Mouse (Mus musculus) liver, postnatal 0 days (tissue): ENCODE measurements around the gene Olfr432. TPM values are rescaled to one million over a fixed set of nuclear protein-coding genes. Genes with fewer than 3 reads are reported as not detected.
"Not testable (repeated sequence)": the region's sequence is repeated elsewhere in the genome, so short reads cannot be mapped to it uniquely, and the experiment has no call there.

Experiments used
- ATAC-seq: fragments of 200-750 bp; cut with Nextera tagmentation; 2 replicates; pipeline ENCODE4 v1.8.0; 2017; ENCODE audit warnings: mild to moderate bottlenecking, moderate library complexity
- DNase-seq: peaks from one replicate; pipeline ENCODE4 v3.0.0-alpha.2; 2016
- H3K27ac ChIP-seq: fragments of 300-500 bp; sonication (generic); 2 replicates; pipeline ENCODE4 v1.5.1; 2014; ENCODE audit warnings: antibody characterized with exemption, moderate library complexity, mild to moderate bottlenecking, low read depth
- H3K27me3 ChIP-seq: fragments of 300-500 bp; sonication (generic); 2 replicates; pipeline ENCODE4 v1.6.1; 2014; ENCODE audit warnings: low read length, control low read depth, mixed read lengths; ENCODE audit not compliant: insufficient read depth
- H3K36me3 ChIP-seq: fragments of 300-500 bp; sonication (generic); replicated peaks from 2 replicates; pipeline ENCODE4 v1.6.1; 2014; ENCODE audit warnings: mild to moderate bottlenecking, control low read depth, low read length, moderate library complexity, mixed read lengths; ENCODE audit not compliant: insufficient read depth
- H3K4me1 ChIP-seq: fragments of 300-500 bp; sonication (generic); 2 replicates; pipeline ENCODE4 v1.6.1; 2014; ENCODE audit warnings: antibody characterized with exemption, mild to moderate bottlenecking, control low read depth; ENCODE audit not compliant: insufficient read depth
- H3K4me2 ChIP-seq: fragments of 300-500 bp; sonication (generic); 2 replicates; pipeline ENCODE4 v1.6.1; 2014; ENCODE audit warnings: low read depth, mild to moderate bottlenecking, low read length, moderate library complexity, mixed read lengths
- H3K4me3 ChIP-seq: fragments of 300-500 bp; sonication (generic); 2 replicates; pipeline ENCODE4 v1.5.1; 2014; ENCODE audit warnings: low read depth, low read length
- H3K9ac ChIP-seq: fragments of 300-500 bp; sonication (generic); replicated peaks from 2 replicates; pipeline ENCODE4 v1.6.1; 2014; ENCODE audit warnings: mild to moderate bottlenecking, moderate library complexity
- H3K9me3 ChIP-seq: fragments of 300-500 bp; sonication (generic); 2 replicates; pipeline ENCODE4 v1.6.1; 2016; ENCODE audit warnings: mild to moderate bottlenecking, control low read depth, low read length, mixed read lengths
- CTCF ChIP-seq: sonication (generic); IDR thresholded peaks from 2 replicates; pipeline ENCODE4 v1.5.1; 2016; ENCODE audit warnings: antibody characterized with exemption, low read depth
- EP300 ChIP-seq: IDR thresholded peaks from 2 replicates; pipeline ENCODE4 v1.6.1; 2016; ENCODE audit warnings: antibody characterized with exemption, low read depth, mild to moderate bottlenecking
- WGBS: fragments of 180-500 bp; shearing (Covaris S2); extraction: QIAGEN DNeasy Blood & Tissue Kit; methylation state at CpG from one replicate; pipeline ENCODE4 v1.1.7; 2014; ENCODE audit not compliant: insufficient replicate concordance; 5-methylcytosine and 5-hydroxymethylcytosine counted together
- polyA plus RNA-seq: library from polyadenylated mRNA; unstranded; fragments of >200 nt; fragmentation: Nextera tagmentation; extraction: Ambion mirVana; gene quantifications from 2 replicates; pipeline ENCODE4 v1.2.1, GENCODE M21; 2015

Gene Olfr432
- polyA plus RNA-seq: not detected in 2 replicates

DNA sequence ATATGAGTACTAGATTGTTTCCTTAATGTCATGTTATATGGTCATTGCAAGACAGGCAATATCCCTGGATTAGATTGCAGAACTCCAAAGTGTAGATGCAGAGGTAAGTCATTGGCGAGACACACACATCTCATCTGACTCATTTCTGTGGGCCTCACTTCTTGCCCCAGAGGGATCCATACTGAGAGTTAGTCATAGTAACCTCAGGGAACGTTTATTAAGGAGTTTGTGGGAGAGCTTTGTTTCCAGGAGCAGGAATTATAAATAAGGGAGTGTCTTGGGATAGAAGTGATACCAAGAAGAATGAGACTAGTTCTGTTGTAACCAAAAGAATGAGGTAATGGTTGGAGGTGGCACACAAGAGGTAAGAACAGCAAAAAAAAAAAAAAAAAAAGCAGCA lies at the start of gene Olfr432:
TSS of gene Olfr432 (plus strand) at position 313 of the 400 bp plus-strand sequence.
- Histone ChIP-seq H3K9me3 (no peaks in the 10 kb centered on the region), H3K4me1 (no peaks in the 10 kb centered on the region), H3K4me3 (no peak within 1 kb of the TSS), H3K27ac (no peak within 1 kb of the TSS), H3K9ac (no peak within 1 kb of the TSS), H3K4me2 (no peak within 1 kb of the TSS), H3K27me3 (no peaks in the 10 kb centered on the region), H3K36me3 (no peaks in the 10 kb centered on the region)
- ATAC-seq (no peak), DNase-seq (no peak)
- WGBS: 57% methylated on average over 2 of the region's 2 CpGs
- TF ChIP-seq EP300 (no peak), CTCF (no peak)

- not testable (repeated sequence) for H3K36me3 ChIP-seq, H3K9me3 ChIP-seq, H3K9ac ChIP-seq, H3K4me3 ChIP-seq, DNase-seq, H3K4me1 ChIP-seq, H3K27me3 ChIP-seq, H3K27ac ChIP-seq, H3K4me2 ChIP-seq, ATAC-seq
- WGBS: 27% methylated on average over 2 of the region's 3 CpGs
Observed at GRCm38 (mm10) chr1:174004352-174005109, 44.5 kb upstream of the Olfr432 start.

- ATAC-seq, DNase-seq, H3K9ac ChIP-seq, H3K4me2 ChIP-seq, H3K9me3 ChIP-seq, H3K27me3 ChIP-seq, H3K36me3 ChIP-seq, H3K4me3 ChIP-seq, H3K4me1 ChIP-seq, H3K27ac ChIP-seq: not testable (repeated sequence)
Observed at GRCm38 (mm10) chr1:174007050-174007449, 42.0 kb upstream of the Olfr432 start.

GRCm38 (mm10) chr1:174031698-174032097 lies 17.3 kb upstream of the Olfr432 start, which contains the start of gene Ifi205:
Gene Ifi205 (minus strand): TSS chr1:174031810.
- Histone ChIP-seq H3K27me3 (no peaks in the 10 kb centered on the region), H3K9ac (no peak within 1 kb of the TSS), H3K4me3 (no peak within 1 kb of the TSS), H3K4me1 (no peaks in the 10 kb centered on the region), H3K27ac (no peak within 1 kb of the TSS), H3K4me2 (no peak within 1 kb of the TSS), H3K36me3 (no peaks in the 10 kb centered on the region), H3K9me3 (no peaks in the 10 kb centered on the region)
- no peak for TF ChIP-seq EP300
- no peak for TF ChIP-seq CTCF
- ATAC-seq: no peak
- whole genome bisulfite sequencing: 28% methylated on average over 1 of the region's 1 CpGs
- no peak for DNase-seq

- 48% methylated on average over 4 of the region's 4 CpGs for whole genome bisulfite sequencing
- H3K4me1 ChIP-seq: no peaks in the 10 kb centered on the region
- TF ChIP-seq CTCF (no peak), EP300 (no peak)
- H3K9me3 ChIP-seq: no peaks in the 10 kb centered on the region
- no peaks in the 10 kb centered on the region for H3K27me3 ChIP-seq
- H3K4me2 ChIP-seq: no peak overlapping the region
- DNase-seq (no peak), ATAC-seq (no peak)
- H3K9ac ChIP-seq: no peak overlapping the region
- no peaks in the 10 kb centered on the region for H3K36me3 ChIP-seq
- H3K4me3 ChIP-seq: no peak overlapping the region
- no peak overlapping the region for H3K27ac ChIP-seq
Observed at GRCm38 (mm10) chr1:174035841-174036240, 13.2 kb upstream of the Olfr432 start.

- no peak for DNase-seq
- H3K4me3 ChIP-seq: no peak overlapping the region
- no peaks in the 10 kb centered on the region for H3K36me3 ChIP-seq
- H3K4me2 ChIP-seq: no peak overlapping the region
- H3K27ac ChIP-seq: no peak overlapping the region
- no peaks in the 10 kb centered on the region for H3K4me1 ChIP-seq
- H3K27me3 ChIP-seq: no peaks in the 10 kb centered on the region
- TF ChIP-seq EP300: no peak
- no peak for ATAC-seq
- WGBS: 72% methylated on average over 3 of the region's 3 CpGs
- no peak overlapping the region for H3K9ac ChIP-seq
- H3K9me3 ChIP-seq: no peaks in the 10 kb centered on the region
Observed at GRCm38 (mm10) chr1:174038480-174038879, 10.5 kb upstream of the Olfr432 start.
